Mouse (Mus musculus): Measurements from ENCODE around the gene Olfr559. TPM values are rescaled to one million over a fixed set of nuclear protein-coding genes. Genes with fewer than 3 reads are reported as not detected.

Olfr559 gene
- total and polyA plus RNA-seq, 3 experiments: not detected

- no peaks in the 10 kb centered on the region for H3K9me3 ChIP-seq (replicated peaks)
- peaks cover 23% of the 10 kb centered on the region for H3K36me3 ChIP-seq (replicated peaks)
- H3K4me3 ChIP-seq (ENCODE audit: low read depth, low read length): no peak overlapping the region
- no peak for ATAC-seq (ENCODE audit: extremely low read depth, insufficient number of reproducible peaks, low FRiP score, poor library complexity, severe bottlenecking)
- no peaks in the 10 kb centered on the region for H3K4me1 ChIP-seq (ENCODE audit: insufficient read depth, low read depth, low read length)
- H3K27me3 ChIP-seq (ENCODE audit: insufficient read depth, low read length): no peaks in the 10 kb centered on the region
- no peak for TF ChIP-seq POLR2AphosphoS5 (IDR thresholded peaks at IDR 0.05; ENCODE audit: insufficient replicate concordance, low read depth, low read length)
- TF ChIP-seq GATA1 (IDR thresholded peaks at IDR 0.05; ENCODE audit: borderline replicate concordance, low read length): no peak
- TF ChIP-seq CTCF (IDR thresholded peaks at IDR 0.05; ENCODE audit: low read depth, low read length): no peak
- no peak for TF ChIP-seq GATA2 (IDR thresholded peaks at IDR 0.05; ENCODE audit: borderline replicate concordance, low read depth, low read length)
- TF ChIP-seq TAL1 (conservative IDR thresholded peaks at IDR 0.05; ENCODE audit: low read depth, low read length): no peak
- no peak for DNase-seq (ENCODE audit: low spot score)
These were observed 51.1 kb downstream of the Olfr559 start for GRCm38 (mm10) chr7:102676225-102676624.

Other genes starting within 250 kb of the Olfr559 start
Only the 20 nearest of the 33 such genes appear.
- 7.0 and 8.6 TPM in 2 replicates for gene Trim21, start 162.0 kb downstream of the Olfr559 start, total RNA-seq (2014; fragmentation: Nextera tagmentation)
- gene Trim21, start 162.0 kb downstream of the Olfr559 start, total RNA-seq (2017): 19.2 and 23.2 TPM in 2 replicates
- 3.2 and 5.4 TPM in 2 replicates for gene Trim21, start 162.0 kb downstream of the Olfr559 start, polyA plus RNA-seq (2012)
- not detected in 2 replicates for gene Olfr550, start 156.0 kb downstream of the Olfr559 start, total RNA-seq (2014; fragmentation: Nextera tagmentation)
- 0.06 and 0.11 TPM in 2 replicates for gene Olfr550, start 156.0 kb downstream of the Olfr559 start, total RNA-seq (2017)
- not detected in 2 replicates for gene Olfr550, start 156.0 kb downstream of the Olfr559 start, polyA plus RNA-seq (2012)
- gene Olfr551, start 135.6 kb downstream of the Olfr559 start, total RNA-seq (2014; fragmentation: Nextera tagmentation): not detected in 2 replicates
- gene Olfr551, start 135.6 kb downstream of the Olfr559 start, total RNA-seq (2017): 0.23 and 0.27 TPM in 2 replicates
- gene Olfr551, start 135.6 kb downstream of the Olfr559 start, polyA plus RNA-seq (2012): not detected in 2 replicates
- not detected in 2 replicates for gene Olfr552, start 129.7 kb downstream of the Olfr559 start, total RNA-seq (2014; fragmentation: Nextera tagmentation)
- 0.05 and 0.17 TPM in 2 replicates for gene Olfr552, start 129.7 kb downstream of the Olfr559 start, total RNA-seq (2017)
- gene Olfr552, start 129.7 kb downstream of the Olfr559 start, polyA plus RNA-seq (2012): not detected in 2 replicates
- gene Olfr553, start 109.3 kb downstream of the Olfr559 start, total RNA-seq (2014; fragmentation: Nextera tagmentation): not detected in 2 replicates
- 0.12 and 0.22 TPM in 2 replicates for gene Olfr553, start 109.3 kb downstream of the Olfr559 start, total RNA-seq (2017)
- not detected in 2 replicates for gene Olfr553, start 109.3 kb downstream of the Olfr559 start, polyA plus RNA-seq (2012)
- gene Olfr554, start 89.1 kb downstream of the Olfr559 start, total RNA-seq (2014; fragmentation: Nextera tagmentation): not detected in 2 replicates
- gene Olfr554, start 89.1 kb downstream of the Olfr559 start, total RNA-seq (2017): 0.06 and 0.16 TPM in 2 replicates
- gene Olfr554, start 89.1 kb downstream of the Olfr559 start, polyA plus RNA-seq (2012): not detected in 2 replicates
- gene Olfr555, start 68.7 kb downstream of the Olfr559 start, total RNA-seq (2014; fragmentation: Nextera tagmentation): not detected in 2 replicates
- 0.17 and 0.22 TPM in 2 replicates for gene Olfr555, start 68.7 kb downstream of the Olfr559 start, total RNA-seq (2017)
- not detected in 2 replicates for gene Olfr555, start 68.7 kb downstream of the Olfr559 start, polyA plus RNA-seq (2012)
- gene Olfr556, start 62.6 kb downstream of the Olfr559 start, total RNA-seq (2014; fragmentation: Nextera tagmentation): not detected in 2 replicates
- gene Olfr556, start 62.6 kb downstream of the Olfr559 start, total RNA-seq (2017): 0.23 and 0.27 TPM in 2 replicates
- gene Olfr556, start 62.6 kb downstream of the Olfr559 start, polyA plus RNA-seq (2012): not detected in 2 replicates
- 12.9 and 19.6 TPM in 2 replicates for gene Trim68, start 40.2 kb downstream of the Olfr559 start, total RNA-seq (2014; fragmentation: Nextera tagmentation)
- 9.6 and 9.9 TPM in 2 replicates for gene Trim68, start 40.2 kb downstream of the Olfr559 start, total RNA-seq (2017)
- 2.0 and 2.3 TPM in 2 replicates for gene Trim68, start 40.2 kb downstream of the Olfr559 start, polyA plus RNA-seq (2012)
- gene Olfr557, start 31.6 kb downstream of the Olfr559 start, total RNA-seq (2014; fragmentation: Nextera tagmentation): not detected in 2 replicates
- 0.06 TPM in 1 of 2 replicates, not detected in the other for gene Olfr557, start 31.6 kb downstream of the Olfr559 start, total RNA-seq (2017)
- gene Olfr557, start 31.6 kb downstream of the Olfr559 start, polyA plus RNA-seq (2012): not detected in 2 replicates
- not detected in 2 replicates for gene Olfr558, start 25.3 kb downstream of the Olfr559 start, total RNA-seq (2014; fragmentation: Nextera tagmentation)
- 0.11 and 0.17 TPM in 2 replicates for gene Olfr558, start 25.3 kb downstream of the Olfr559 start, total RNA-seq (2017)
- gene Olfr558, start 25.3 kb downstream of the Olfr559 start, polyA plus RNA-seq (2012): not detected in 2 replicates
- gene Olfr33, start 8.4 kb downstream of the Olfr559 start, total RNA-seq (2014; fragmentation: Nextera tagmentation): not detected in 2 replicates
- not detected in 2 replicates for gene Olfr33, start 8.4 kb downstream of the Olfr559 start, total RNA-seq (2017)
- not detected in 2 replicates for gene Olfr33, start 8.4 kb downstream of the Olfr559 start, polyA plus RNA-seq (2012)
- gene Olfr560, start 31.9 kb upstream of the Olfr559 start, total RNA-seq (2014; fragmentation: Nextera tagmentation): not detected in 2 replicates
- 0.12 and 0.38 TPM in 2 replicates for gene Olfr560, start 31.9 kb upstream of the Olfr559 start, total RNA-seq (2017)
- gene Olfr560, start 31.9 kb upstream of the Olfr559 start, polyA plus RNA-seq (2012): not detected in 2 replicates
- not detected in 2 replicates for gene Olfr78, start 32.0 kb upstream of the Olfr559 start, total RNA-seq (2014; fragmentation: Nextera tagmentation)
- gene Olfr78, start 32.0 kb upstream of the Olfr559 start, total RNA-seq (2017): 0.11 and 0.23 TPM in 2 replicates
- gene Olfr78, start 32.0 kb upstream of the Olfr559 start, polyA plus RNA-seq (2012): not detected in 2 replicates
- not detected in 2 replicates for gene Olfr561, start 43.7 kb upstream of the Olfr559 start, total RNA-seq (2014; fragmentation: Nextera tagmentation)
- 0.22 TPM in 1 of 2 replicates, not detected in the other for gene Olfr561, start 43.7 kb upstream of the Olfr559 start, total RNA-seq (2017)
- gene Olfr561, start 43.7 kb upstream of the Olfr559 start, polyA plus RNA-seq (2012): not detected in 2 replicates
- gene Olfr564, start 76.0 kb upstream of the Olfr559 start, total RNA-seq (2014; fragmentation: Nextera tagmentation): not detected in 2 replicates
- gene Olfr564, start 76.0 kb upstream of the Olfr559 start, total RNA-seq (2017): not detected in 2 replicates
- gene Olfr564, start 76.0 kb upstream of the Olfr559 start, polyA plus RNA-seq (2012): not detected in 2 replicates
- not detected in 2 replicates for gene Olfr566, start 131.3 kb upstream of the Olfr559 start, total RNA-seq (2014; fragmentation: Nextera tagmentation)
- 0.06 and 0.16 TPM in 2 replicates for gene Olfr566, start 131.3 kb upstream of the Olfr559 start, total RNA-seq (2017)
- not detected in 2 replicates for gene Olfr566, start 131.3 kb upstream of the Olfr559 start, polyA plus RNA-seq (2012)
- gene Olfr568, start 149.6 kb upstream of the Olfr559 start, total RNA-seq (2014; fragmentation: Nextera tagmentation): not detected in 2 replicates
- gene Olfr568, start 149.6 kb upstream of the Olfr559 start, total RNA-seq (2017): not detected in 2 replicates
- gene Olfr568, start 149.6 kb upstream of the Olfr559 start, polyA plus RNA-seq (2012): not detected in 2 replicates
- not detected in 2 replicates for gene Olfr569, start 163.4 kb upstream of the Olfr559 start, total RNA-seq (2014; fragmentation: Nextera tagmentation)
- 0.06 and 0.16 TPM in 2 replicates for gene Olfr569, start 163.4 kb upstream of the Olfr559 start, total RNA-seq (2017)
- gene Olfr569, start 163.4 kb upstream of the Olfr559 start, polyA plus RNA-seq (2012): not detected in 2 replicates
- gene Olfr570, start 167.1 kb upstream of the Olfr559 start, total RNA-seq (2014; fragmentation: Nextera tagmentation): not detected in 2 replicates
- not detected in 2 replicates for gene Olfr570, start 167.1 kb upstream of the Olfr559 start, total RNA-seq (2017)
- gene Olfr570, start 167.1 kb upstream of the Olfr559 start, polyA plus RNA-seq (2012): not detected in 2 replicates